Mouse (Mus musculus) bone marrow macrophage, adult 2 months (primary cell): ENCODE results near the gene Klhl10.

Experiments
- CTCF ChIP-seq: IDR thresholded peaks from 2 replicates; pipeline ENCODE4 v1.5.1; 2012; ENCODE audit warnings: low read depth, mild to moderate bottlenecking, low read length, moderate library complexity
- POLR2A ChIP-seq: IDR thresholded peaks from 2 replicates; pipeline ENCODE4 v1.6.1; 2012; ENCODE audit warnings: mild to moderate bottlenecking, low read depth, low read length, borderline replicate concordance

- TF ChIP-seq CTCF (0 out of 2 replicates have a peak, but pooled peaks have one; percentile 2), POLR2A (no peak)
Measured at GRCm38 (mm10) chr11:100397600-100398389, 43.9 kb upstream of the Klhl10 start, which contains the start of gene Jup.
